Mouse (Mus musculus): Measurements from ENCODE around the gene Ifitm5. TPM values are rescaled to one million over a fixed set of nuclear protein-coding genes. Genes with fewer than 3 reads are reported as not detected.

The Ifitm5 gene
- not detected for polyA plus RNA-seq (2017; shearing (Covaris generic))

GRCm38 (mm10) chr7:140949824-140950530, at the start of gene Ifitm5:
Gene Ifitm5 (minus strand): TSS chr7:140950291.

GRCm38 (mm10) chr7:140966921-140967320, 16.8 kb upstream of the Ifitm5 start, which contains the start of gene Ifitm1:
Gene Ifitm1 (plus strand): TSS chr7:140967221.

GRCm38 (mm10) chr7:140955758-140956555, 5.9 kb upstream of the Ifitm5 start, which contains the start of the genes Gm45717 and Ifitm2:
Gene Gm45717 (minus strand): TSS chr7:140955937.
Gene Ifitm2 (minus strand): TSS chr7:140955987.

GRCm38 (mm10) chr7:140941222-140942051, 8.7 kb downstream of the Ifitm5 start, which contains the start of gene Pgghg:
Gene Pgghg (plus strand): TSS chr7:140941391.

GRCm38 (mm10) chr7:140920418-140921029, 29.6 kb downstream of the Ifitm5 start, which contains the start of gene Nlrp6:
Gene Nlrp6 (plus strand): TSS chr7:140920902.

GRCm38 (mm10) chr7:140900220-140900619, 49.9 kb downstream of the Ifitm5 start, which contains the start of gene Cox8b:
Gene Cox8b (minus strand): TSS chr7:140900446.

Other genes with a start within 250 kb of the Ifitm5 start
- gene Cyp2e1, start 186.6 kb downstream of the Ifitm5 start, polyA plus RNA-seq (2017; shearing (Covaris generic)) = not detected
- not detected for gene Syce1, start 162.4 kb downstream of the Ifitm5 start, polyA plus RNA-seq (2017; shearing (Covaris generic))
- gene Zfp941, start 128.1 kb downstream of the Ifitm5 start, polyA plus RNA-seq (2017; shearing (Covaris generic)) = 0.18 TPM
- not detected for gene Urah, start 115.3 kb downstream of the Ifitm5 start, polyA plus RNA-seq (2017; shearing (Covaris generic))
- not detected for gene Scgb1c1, start 104.7 kb downstream of the Ifitm5 start, polyA plus RNA-seq (2017; shearing (Covaris generic))
- 0.30 TPM for gene Odf3, start 102.5 kb downstream of the Ifitm5 start, polyA plus RNA-seq (2017; shearing (Covaris generic))
- 1.3 TPM for gene Gm45785, start 94.0 kb downstream of the Ifitm5 start, polyA plus RNA-seq (2017; shearing (Covaris generic))
- gene Ric8a, start 93.3 kb downstream of the Ifitm5 start, polyA plus RNA-seq (2017; shearing (Covaris generic)) = 107 TPM
- gene Bet1l, start 92.7 kb downstream of the Ifitm5 start, polyA plus RNA-seq (2017; shearing (Covaris generic)) = 51.2 TPM
- gene Psmd13, start 68.3 kb downstream of the Ifitm5 start, polyA plus RNA-seq (2017; shearing (Covaris generic)) = 145 TPM
- gene Sirt3, start 68.0 kb downstream of the Ifitm5 start, polyA plus RNA-seq (2017; shearing (Covaris generic)) = 2.6 TPM
- gene Cox8b, start 49.8 kb downstream of the Ifitm5 start, polyA plus RNA-seq (2017; shearing (Covaris generic)) = not detected
- 0.11 TPM for gene Nlrp6, start 29.4 kb downstream of the Ifitm5 start, polyA plus RNA-seq (2017; shearing (Covaris generic))
- 9.2 TPM for gene Pgghg, start 8.9 kb downstream of the Ifitm5 start, polyA plus RNA-seq (2017; shearing (Covaris generic))
- gene Gm45717, start 5.6 kb upstream of the Ifitm5 start, polyA plus RNA-seq (2017; shearing (Covaris generic)) = not detected
- 19.8 TPM for gene Ifitm2, start 5.7 kb upstream of the Ifitm5 start, polyA plus RNA-seq (2017; shearing (Covaris generic))
- gene Ifitm1, start 16.9 kb upstream of the Ifitm5 start, polyA plus RNA-seq (2017; shearing (Covaris generic)) = 8.4 TPM
- 9.4 TPM for gene Ifitm3, start 60.5 kb upstream of the Ifitm5 start, polyA plus RNA-seq (2017; shearing (Covaris generic))
- gene Ifitm6, start 67.6 kb upstream of the Ifitm5 start, polyA plus RNA-seq (2017; shearing (Covaris generic)) = not detected
- not detected for gene Gm17387, start 78.8 kb upstream of the Ifitm5 start, polyA plus RNA-seq (2017; shearing (Covaris generic))
- gene B4galnt4, start 110.8 kb upstream of the Ifitm5 start, polyA plus RNA-seq (2017; shearing (Covaris generic)) = 19.2 TPM
- 186 TPM for gene Pkp3, start 127.9 kb upstream of the Ifitm5 start, polyA plus RNA-seq (2017; shearing (Covaris generic))
- 69.4 TPM for gene Sigirr, start 150.3 kb upstream of the Ifitm5 start, polyA plus RNA-seq (2017; shearing (Covaris generic))
- not detected for gene Ano9, start 167.5 kb upstream of the Ifitm5 start, polyA plus RNA-seq (2017; shearing (Covaris generic))
- gene Ptdss2, start 172.1 kb upstream of the Ifitm5 start, polyA plus RNA-seq (2017; shearing (Covaris generic)) = 4.1 TPM
- gene Rnh1, start 222.6 kb upstream of the Ifitm5 start, polyA plus RNA-seq (2017; shearing (Covaris generic)) = 81.9 TPM
- 25.0 TPM for gene Hras, start 243.7 kb upstream of the Ifitm5 start, polyA plus RNA-seq (2017; shearing (Covaris generic))
- gene Lrrc56, start 243.9 kb upstream of the Ifitm5 start, polyA plus RNA-seq (2017; shearing (Covaris generic)) = 2.7 TPM

All from effector memory CD4-positive, alpha-beta T cell, adult 7 months (primary cell).